Mouse (Mus musculus): ENCODE measurements around the gene Dusp13. TPM values are rescaled to one million over a fixed set of nuclear protein-coding genes. Genes with fewer than 3 reads are reported as not detected.
A peak's percentile ranks its signal among the peaks of the same experiment; 100 is the strongest.

Dusp13 gene
- total RNA-seq, 1 experiment from 2014 or later: not detected

DNA sequence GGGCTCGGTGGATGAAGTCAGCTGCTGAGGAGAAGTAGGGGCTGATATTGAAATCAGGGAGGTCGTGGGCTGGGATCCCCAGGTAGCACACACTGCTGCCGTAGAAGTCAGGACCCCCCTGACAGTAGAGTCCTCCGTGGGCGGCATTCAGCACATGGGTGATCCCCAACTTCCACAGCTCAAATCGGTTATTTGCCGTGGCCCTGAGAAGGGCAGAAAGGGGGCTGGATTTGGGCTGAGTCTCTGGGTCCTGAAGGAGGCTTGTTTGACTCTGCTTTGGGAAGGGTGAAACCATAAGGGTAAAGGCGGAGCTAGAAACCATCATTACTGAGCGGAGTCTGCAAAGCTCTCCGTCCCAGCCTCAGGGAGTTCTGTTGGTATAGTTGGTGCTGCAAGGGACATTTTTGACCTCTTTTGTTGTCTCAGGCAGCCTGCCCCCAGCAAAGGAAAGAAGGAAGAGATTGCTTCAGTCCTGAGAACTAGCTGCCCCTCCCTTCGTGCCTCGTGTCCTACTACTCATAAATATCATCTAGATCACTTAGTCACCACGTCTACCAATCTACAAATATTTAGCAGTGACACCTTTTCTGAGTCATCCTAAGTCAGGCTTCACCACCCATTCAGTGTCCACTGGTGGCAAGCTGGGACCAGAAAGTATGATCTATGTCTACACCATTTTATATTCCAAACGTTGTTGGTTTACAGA is 3.4 kb downstream of the Dusp13 start:
- no peak for DNase-seq

DNA sequence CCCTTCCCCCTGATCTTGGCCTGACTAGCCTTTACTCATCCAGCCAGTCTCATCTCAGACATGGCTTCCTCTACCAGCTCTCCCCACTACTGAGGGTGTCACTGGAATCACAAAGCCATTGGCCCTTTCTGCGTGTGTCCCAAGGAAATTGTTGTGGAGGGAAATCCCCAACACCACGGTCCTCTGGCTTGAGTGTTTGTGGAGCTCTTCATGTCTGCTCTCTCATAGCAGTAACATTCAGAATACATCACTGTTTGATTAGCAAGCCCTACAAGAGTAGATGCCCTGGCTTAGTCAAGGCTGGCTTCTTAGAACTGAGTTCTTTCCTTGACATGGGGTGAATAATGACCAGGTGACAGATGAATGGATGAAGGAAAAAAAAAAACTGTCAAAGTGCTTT is 4.1 kb downstream of the Dusp13 start:
- DNase-seq: no peak

DNA sequence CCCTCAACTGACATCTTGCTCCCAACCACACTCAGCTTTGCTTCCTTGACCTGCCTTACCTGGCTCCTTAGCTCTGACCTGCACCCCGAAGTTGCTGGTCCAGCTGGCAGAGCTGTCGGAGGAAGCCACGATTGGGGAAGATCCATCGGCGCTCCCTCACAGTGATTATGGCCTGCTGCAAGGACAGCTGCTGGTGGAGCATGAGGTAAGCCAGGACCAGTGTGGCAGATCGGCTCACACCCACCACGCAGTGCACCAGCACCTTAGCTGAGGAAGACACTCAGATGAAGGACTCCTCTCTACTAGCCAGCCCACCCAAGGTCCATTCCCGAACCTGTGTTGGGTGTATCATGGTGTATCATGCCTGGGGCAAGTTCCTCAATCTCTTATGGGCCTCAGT is 4.7 kb downstream of the Dusp13 start:
- no peak for DNase-seq

DNA sequence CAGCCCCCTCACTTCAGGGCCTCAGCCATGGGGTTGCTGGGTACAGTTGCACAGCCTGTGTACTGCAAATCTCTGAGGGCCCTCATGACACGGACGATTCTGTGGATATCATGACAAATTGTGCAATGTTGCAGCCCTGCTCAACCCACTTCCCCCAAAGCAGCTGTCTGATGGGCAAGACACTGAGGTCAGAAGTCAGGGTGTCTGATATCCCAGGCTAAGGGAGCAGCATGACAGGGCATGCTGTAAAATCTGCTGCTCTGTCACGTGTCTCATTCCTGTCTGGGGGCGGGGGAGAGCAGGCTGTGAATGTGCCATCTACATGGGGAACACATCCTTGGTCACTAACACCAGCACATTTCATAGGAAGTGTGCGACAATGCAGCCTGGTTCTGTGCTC is 5.8 kb downstream of the Dusp13 start:
- DNase-seq: no peak

DNA sequence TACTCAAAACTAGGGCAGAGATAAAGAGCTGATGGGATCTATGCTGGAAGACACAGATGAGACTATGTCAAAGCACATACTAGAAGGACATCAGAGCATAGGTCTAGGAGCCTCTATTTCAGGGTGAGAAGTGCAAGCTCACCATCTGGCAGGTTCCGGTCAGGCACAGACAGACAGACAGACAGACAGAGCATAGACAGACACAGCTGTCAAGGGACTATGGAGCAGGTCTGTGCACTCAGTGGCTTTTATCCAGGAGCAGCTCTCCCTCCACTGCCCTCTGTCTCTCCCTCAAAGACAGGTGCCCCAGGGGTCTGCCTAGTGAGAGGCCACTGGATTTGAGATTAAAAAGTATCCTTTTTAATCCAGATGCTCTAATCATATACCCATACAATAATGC is 6.8 kb downstream of the Dusp13 start:
- DNase-seq: no peak

DNA sequence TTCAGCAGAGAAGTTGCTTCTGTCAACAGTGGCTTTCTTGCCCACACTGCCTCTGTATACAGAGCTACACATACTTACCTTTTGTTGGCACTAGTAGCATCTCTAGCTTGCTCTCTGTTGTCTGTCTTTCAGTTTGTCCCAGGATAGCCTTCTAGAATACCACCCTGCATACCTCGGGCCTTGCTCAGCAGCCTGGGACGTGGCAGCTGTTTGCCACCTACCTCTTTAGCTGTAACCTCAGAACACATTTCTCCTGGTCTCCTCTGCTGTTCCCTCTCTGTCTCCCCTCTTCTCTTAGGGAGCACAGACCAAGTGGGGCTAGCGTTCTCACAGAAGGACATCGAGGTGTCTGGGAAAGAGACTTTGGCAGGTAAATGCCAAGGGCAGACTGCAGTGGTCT is 8.5 kb downstream of the Dusp13 start:
- DNase-seq: no peak

DNA sequence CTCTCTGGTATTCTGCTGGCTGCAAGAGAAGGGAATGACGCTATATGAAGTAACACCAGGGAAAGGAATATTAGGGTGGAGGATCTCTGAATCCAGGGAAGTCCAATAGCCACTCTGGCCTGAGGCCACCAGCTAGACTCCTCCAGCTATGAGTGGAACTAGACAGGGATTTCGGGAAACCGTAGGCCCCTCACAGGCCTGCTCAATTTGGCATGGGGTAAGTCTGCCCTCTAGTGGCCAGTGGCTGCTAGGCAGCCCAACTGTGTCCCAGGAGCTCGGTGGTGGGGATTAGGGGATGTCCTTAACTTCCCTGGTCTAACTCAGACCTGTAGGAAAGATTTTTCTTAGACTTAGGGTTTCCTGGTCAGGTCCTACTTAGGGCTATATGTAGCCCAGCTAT is 9.2 kb downstream of the Dusp13 start:
- DNase-seq: peak; percentile 81

DNA sequence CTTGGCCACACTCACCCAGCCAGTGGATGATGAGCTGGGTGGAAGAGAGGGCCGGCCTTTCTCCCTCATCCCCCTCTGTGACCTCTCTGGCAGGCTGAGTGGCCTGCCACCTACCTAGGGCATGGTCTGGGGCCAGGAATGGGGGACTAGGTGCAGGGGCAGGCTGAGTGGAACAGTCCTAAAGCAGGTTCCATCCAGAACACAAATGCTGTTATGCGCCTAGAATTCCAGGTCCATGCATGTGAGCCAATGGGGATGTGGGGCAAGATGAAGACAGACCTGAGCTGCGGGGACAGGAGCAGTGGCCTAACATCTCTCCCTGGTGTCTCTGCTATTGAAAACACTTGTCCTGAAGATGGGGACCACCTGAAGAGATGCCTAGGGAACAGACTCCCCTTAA is 9.7 kb downstream of the Dusp13 start:
- DNase-seq: no peak

DNA sequence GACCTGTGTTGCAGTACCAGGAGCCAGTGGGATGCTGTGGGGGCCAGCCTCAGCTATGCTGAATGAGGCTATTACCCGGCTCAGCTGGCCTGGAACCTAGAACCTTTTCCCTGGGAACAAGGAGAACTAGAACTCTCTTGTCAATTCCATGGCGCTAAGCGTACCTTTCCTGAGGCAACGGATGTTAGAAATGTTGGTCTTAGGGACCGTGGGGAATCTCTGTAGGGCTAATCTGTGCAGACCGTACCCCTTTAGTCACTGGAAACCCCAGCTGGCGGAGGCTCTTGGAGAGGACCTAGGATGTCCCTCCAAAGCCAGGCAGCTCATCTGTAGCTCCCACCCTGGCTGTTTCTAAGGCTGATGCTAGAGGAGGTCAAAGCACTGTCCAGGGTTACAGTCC is 10.6 kb downstream of the Dusp13 start:
- no peak for DNase-seq

DNA sequence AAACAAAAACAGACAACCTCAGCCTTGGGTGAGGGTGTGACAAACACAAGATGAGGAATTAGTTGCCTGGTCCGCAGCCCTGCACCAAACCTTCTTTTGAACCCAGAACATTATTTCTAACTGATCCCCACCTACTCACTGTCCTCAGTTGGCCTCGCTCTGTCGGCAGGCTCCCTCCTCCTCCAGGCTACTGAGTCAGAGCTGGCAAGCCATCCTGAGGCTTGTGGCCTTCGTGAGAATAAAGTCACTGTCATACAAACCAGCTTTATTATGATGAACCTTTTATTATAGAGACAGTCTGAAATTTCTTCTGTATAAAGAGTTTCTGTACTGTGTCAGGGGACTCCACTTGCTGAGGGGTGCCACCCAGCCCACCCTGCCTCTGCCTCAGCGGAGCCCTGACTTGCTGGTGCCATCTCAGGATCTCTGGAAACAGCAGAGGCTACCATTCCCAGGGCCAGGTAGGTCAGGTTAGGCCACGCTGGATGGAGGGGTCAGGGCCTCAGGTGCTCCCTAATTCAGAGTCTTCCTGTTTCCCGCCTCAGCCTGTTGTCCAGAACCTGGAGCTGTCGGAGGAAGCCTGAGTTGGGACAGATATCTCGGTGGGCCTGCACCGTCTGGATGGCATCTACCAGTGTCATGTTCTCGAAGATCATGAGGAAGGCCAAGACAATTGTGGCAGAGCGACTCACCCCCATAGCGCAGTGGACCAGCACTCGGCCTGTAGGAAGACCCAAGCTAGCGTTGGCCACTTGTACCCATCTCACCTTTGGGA is 17.7 kb downstream of the Dusp13 start:
- DNase-seq: no peak

DNA sequence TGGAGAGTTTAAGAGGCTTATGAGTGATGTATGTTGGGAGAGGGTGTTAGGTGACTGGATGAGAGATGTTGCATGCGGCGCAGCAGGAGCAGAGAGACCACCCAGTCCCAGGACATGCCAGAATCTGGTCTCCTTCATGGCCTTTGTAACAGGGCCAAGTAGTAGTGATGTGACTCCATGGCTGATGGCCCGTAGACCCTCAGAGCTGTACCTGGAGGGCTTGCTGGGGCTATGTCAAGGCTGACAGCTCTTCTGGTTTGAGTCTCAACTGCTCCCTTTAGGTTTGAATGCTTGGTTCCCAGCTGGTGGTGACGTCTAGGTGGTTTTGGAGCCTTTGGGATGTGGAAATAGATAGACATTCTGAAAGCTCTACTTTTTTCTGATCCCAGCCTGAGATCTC is 21.0 kb downstream of the Dusp13 start:
- no peak for DNase-seq

DNA sequence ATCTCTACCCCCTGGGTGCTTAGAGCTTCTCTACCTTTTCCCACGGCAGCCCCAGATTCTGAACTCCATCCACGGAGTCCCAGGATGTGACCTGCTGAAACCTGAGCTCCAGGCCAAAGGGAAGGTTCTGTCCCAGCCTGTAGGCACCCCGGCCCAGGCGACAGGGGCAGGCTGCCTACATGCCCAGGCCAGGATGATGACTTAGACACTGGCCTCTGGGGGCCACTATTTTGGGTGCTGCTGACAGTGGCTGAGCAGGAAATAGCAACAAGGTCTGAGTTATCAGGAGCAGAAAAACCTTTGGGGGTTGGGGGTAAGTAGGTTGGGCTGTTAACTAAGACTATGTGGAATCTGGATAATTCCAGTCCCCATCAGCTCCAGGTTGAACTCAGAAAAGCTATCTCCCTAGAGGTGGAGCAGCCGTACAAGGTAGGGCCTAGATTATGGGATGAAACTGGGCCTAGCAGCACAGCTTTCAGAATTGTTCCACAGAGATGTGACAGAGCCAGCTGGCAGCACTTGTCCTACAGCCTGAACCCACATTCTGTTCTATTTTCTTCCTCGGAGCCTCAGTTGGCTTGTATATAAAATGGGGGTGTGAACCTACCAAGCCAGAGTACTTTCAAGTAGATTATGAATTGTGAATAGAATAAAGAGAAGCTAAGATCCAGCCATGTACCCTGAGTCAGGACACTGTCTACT is 21.8 kb downstream of the Dusp13 start:
- no peak for DNase-seq

DNA sequence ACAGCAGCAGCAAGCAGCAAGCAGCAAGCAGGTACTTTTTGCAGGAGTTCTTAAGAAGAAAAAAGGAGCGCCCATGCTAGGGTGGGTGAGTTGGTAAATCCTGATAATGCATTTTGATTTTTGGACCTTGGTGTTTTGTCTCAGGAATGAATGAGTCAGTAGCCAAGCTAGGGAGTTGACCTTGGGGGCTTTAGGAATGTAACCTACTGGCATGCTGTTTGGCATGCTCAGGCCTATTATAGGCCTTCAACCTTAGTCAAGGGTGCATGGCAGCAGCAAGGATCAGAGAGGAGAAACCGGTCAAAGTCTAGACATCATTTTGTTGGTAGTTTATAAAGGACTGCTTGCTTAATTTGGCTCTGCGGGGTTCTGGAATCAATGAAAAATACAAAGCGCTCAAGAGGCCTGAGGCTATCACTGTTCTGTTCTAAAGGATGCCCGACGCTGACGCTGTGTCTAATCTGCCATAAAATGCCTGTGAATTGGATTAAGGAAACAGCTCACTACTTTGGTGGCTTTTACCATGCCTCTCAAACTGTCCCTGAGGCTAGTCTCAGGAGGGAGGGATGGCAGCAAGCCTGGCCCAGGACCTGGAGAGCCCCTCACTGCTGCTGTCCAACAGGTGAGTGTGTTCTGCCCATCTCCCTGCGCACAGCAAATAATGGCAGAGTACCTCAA is 28.8 kb downstream of the Dusp13 start:
- DNase-seq: no peak

DNA sequence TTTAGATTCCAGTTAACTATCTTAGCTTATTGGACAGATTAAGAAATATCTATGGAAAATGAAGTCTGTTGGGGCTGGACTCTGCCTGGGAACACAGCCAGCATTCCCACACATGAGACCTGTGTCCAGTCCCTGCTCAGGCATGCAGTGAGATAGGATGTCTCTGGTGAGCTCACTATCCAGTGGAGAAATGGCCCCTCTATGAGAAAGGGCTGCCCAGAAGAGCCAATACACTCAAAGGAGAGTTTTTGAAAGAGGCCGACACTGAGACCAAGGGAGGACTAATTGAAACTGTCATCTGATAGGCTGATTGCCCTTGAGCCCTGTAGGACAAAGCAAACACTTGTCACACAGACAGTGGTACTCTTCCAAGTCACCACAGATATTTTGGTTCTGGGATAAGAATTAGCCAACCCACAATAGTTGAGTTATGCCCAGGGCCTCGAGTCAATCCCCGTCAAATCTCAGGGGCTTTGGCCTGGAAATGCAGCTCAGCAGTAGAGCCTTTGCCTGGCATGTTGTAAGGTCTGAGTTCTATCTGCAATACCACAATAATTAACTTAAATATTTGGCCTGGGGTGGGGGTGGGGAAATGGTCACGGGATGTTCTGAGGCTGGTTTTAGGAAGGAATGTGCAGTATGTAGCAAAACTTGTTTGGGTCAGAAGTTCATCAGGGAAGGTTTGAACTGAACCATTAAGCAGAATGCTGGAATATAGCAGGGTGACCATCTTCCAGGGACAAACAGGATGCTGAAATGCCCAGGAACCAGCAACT is 30.4 kb downstream of the Dusp13 start:
- no peak for DNase-seq

DNA sequence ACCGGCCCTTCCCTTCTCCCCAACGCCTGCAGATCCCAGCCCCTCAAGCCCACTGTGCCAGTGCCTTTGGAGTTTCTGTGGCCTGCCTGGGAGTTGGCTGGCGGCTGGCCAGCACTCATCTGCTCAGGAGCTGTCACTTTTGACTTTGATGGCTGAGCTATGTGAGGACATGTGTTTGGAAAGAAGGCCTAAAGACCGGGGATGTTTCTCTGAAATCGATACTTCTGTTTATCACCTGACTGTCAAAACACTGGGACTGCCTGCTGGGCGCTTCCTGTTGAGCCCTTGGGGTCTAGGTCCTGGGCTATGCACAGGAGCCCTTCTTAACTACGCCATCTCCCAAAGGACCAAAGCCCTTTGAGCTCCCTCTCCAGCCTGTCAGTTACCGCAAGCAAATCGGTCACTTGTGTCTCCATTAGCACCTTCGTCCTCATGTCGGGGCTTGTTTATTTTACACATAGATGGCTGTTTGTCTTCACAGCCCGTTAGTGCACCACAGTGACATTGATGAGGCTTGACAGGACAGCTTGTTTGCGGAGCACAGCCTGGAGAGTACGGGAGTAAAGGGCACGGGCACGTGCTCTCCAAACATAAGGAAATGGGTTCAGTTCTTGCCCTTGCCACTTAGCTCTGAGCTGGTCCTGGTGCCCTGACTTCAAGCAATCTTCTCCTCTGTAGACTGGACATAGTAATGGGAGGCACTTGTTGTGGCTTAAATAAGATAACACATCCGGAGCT is 31.2 kb downstream of the Dusp13 start:
- DNase-seq: no peak

DNA sequence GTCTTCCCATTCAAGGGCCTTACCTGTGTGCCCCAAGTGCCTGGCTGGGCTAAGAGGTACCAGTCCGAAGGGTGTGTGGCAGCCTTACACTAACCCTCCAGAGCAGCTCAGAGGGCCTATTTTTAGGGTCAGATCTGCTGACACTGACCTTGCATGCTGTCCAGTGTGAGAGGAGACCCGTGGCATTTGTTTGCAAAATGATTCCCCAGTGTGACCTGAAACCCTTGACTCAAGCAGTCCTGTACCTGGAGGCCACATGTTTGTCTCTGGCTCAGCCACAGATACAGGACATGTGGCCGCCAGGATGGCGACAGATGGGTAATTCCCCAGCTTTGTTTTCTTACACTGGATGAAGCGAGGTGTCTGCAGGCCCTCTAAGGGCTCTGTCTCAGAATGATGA is 36.5 kb downstream of the Dusp13 start, which contains the start of gene Dupd1:
Dupd1 (minus strand) TSS at position 91 of the 400 bp plus-strand sequence.
- no peak for DNase-seq

DNA sequence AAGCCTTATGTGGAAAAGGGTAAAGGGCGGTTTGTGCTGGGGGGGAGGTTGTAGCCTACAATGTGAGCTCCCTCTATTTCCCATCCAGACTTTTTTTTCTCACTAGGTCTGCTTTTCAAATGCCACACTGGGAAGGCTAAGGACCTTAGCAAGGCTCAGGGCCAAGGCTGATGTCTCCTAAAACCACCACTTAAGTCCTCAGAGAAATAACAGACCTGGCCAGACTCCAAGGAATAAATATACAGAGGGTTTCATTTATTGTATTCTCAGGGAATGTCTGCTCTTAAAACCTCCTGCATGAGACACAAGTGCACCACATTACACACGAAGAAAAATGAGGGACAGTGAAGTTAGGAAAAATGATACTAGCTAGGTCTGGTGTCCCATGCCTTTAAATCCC is 39.8 kb downstream of the Dusp13 start:
- DNase-seq: no peak

DNA sequence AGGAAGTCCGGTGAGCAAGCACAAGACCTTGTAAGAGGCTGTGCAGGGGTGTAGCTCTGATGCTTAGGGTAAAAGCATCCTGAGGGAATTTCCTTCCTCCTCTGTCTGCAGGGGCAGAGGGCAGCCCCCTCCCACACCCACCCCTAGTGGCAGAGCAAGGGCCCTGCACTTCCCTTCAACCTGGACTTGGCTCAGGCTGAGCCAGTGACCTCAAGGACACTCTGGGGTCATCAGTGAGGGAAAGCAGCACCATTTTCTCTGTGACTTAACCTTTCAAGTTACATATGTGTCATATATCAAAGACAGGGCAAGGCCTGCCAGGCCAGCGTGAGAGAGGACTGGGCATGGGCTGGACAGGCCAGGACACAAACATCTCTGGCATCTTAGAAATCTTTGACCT is 41.4 kb downstream of the Dusp13 start:
- DNase-seq: peak; percentile 38

DNA sequence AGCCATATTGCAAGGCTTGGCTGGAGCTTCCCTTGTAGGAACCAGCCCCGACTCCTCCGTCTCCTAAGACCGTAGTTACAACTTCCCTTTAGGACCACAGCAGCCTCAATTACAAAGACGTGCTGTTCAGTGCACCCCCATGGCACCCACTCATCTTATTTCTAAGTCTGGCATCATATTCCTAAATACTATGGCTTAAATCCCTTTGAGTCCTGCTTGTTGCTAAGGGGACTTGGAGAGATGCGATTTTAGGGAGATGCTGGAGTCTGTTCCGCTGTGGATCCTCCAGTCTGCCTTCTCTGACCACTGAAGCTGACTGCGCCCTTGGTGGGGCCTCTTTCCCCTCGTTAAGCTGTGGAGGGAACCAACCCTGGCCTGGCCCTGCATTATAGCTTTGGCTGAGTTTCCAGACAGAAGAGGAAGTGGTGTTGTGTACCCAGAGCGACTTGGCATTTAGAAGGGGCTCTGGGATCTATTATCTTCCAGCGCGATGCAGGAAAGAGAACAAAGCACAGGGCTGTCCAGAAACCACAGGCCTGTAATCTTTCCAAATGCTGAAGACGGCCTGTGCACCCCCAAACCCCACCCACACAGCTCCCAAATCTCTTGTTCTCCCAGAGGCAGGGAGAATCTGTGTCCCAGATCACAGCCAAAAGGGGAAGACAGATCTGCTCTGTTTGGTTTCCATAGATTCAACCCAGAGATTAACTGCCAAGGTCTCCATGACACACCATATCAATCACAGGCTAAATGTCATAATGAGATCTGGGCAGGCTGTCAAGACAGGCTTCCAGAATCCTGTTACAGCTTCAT is 44.0 kb downstream of the Dusp13 start:
- no peak for DNase-seq

DNA sequence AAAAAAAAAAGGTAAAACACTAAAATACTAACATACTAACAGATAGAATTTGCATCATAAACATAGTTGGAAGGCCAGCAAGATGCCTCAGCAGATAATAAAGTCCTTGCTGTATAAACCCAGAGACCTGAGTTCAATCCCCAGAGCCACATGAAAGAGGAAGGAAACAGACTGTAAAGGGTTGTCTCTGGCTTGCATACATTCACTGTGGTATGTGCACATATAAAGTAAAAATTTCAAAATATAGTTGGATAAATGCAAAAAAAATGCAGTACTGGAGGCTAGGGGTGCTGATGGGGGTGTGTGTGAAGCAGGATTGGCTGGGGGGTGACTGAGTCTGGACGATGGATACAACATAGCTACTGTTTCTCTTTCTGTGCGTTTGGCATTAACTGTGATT is 45.5 kb downstream of the Dusp13 start:
- no peak for DNase-seq
